Mouse (Mus musculus) CH12.LX (cell line): ENCODE data around the gene Pnliprp1.

Source experiments
- BHLHE40 ChIP-seq: IDR thresholded peaks from 2 replicates; pipeline ENCODE4 v1.6.1; 2011; ENCODE audit warnings: mild to moderate bottlenecking, low read depth, low read length, improper control_type of control experiment
- POLR2A ChIP-seq: IDR thresholded peaks from 2 replicates; pipeline ENCODE4 v1.6.1; 2011; ENCODE audit warnings: low read depth, mild to moderate bottlenecking, improper control_type of control experiment, low read length
- ZC3H11A ChIP-seq: IDR thresholded peaks from 2 replicates; pipeline ENCODE4 v1.6.1; 2012; ENCODE audit warnings: low read depth, mild to moderate bottlenecking, inconsistent platforms, low read length, improper control_type of control experiment
- ZKSCAN1 ChIP-seq: IDR thresholded peaks from 2 replicates; pipeline ENCODE4 v1.6.1; 2012; ENCODE audit warnings: low read depth, inconsistent platforms, low read length, improper control_type of control experiment, borderline replicate concordance

DNA sequence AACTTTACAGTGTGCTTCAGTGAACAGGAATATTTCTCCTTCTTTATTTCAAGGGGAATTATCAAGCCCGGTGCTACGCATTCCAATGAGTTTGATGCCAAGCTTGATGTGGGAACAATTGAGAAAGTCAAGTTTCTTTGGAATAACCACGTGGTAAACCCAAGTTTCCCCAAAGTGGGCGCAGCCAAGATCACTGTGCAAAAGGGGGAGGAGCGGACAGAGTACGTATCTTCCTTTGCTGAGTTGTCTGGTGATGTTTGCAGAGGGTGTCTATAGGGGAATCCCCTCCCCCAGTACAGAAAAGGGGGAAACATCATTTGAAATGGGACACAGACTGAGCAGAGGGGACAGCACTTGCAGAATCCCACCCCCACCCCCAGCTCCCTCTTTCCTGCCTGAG lies 12.3 kb downstream of the Pnliprp1 start:
- TF ChIP-seq POLR2A: no peak
- TF ChIP-seq ZKSCAN1: no peak
- no peak for TF ChIP-seq ZC3H11A
- no peak for TF ChIP-seq BHLHE40
